Mouse (Mus musculus): ENCODE measurements at regions not wholly inside any gene's neighbourhood (a gene's known extent, or its start where the extent isn't known, plus 50 kb on each side); places are given as distances from the start of the nearest gene placed in this dataset.

DNA sequence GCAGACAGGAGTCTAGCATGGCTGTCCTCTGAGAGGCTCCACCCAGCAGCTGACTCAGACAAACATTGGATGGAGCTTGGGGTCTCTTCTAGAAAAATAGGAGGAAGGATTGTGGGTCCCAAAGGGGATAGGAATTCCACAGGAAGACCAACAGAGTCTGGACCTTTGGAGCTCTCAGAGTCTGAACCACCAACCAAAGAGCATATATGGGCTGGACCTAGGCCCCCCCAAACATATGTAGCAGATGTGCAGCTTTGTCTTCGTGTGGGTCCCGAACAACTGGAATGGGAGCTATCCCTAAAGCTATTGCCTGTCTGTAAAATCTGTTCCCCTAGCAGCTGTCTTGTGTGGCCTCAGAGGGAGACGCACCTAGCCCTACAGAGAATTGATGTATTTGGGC is 50.1 kb upstream of the Cpm start:
- 72% methylated on average over 3 of the region's 3 CpGs for WGBS (ENCODE audit: insufficient replicate concordance)
- H3K9ac ChIP-seq: no peak overlapping the region
- no peak overlapping the region for H3K27ac ChIP-seq (replicated peaks)
- H3K4me1 ChIP-seq (replicated peaks): no peaks in the 10 kb centered on the region
- no peak overlapping the region for H3K4me2 ChIP-seq
- no peaks in the 10 kb centered on the region for H3K36me3 ChIP-seq (replicated peaks)
- no peaks in the 10 kb centered on the region for H3K27me3 ChIP-seq
- no peak overlapping the region for H3K4me3 ChIP-seq (replicated peaks)
- no peak for ATAC-seq (ENCODE audit: insufficient read depth)
- no peaks in the 10 kb centered on the region for H3K9me3 ChIP-seq (replicated peaks)

DNA sequence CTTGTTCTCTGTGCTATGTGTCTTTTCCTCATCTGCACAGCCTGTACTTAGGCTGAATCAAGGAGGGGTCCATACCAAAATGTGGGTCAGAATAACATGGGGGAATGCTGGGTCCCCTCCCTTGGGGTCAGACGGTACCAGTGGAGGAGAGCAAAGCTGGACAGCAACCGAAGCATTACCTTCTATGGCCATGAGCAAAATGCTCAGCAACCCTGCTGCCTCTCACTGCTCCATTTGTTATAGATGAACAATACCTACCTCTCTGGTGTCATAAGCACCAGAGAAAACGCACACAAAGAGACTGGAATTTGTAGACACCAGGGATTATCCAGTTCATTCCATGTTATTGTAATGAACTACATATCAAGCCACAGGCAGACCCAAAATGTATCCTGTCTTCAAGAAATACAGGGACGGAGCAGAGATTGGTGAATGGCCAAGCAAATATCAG is 50.6 kb upstream of the Cpm start:
- Histone ChIP-seq H3K27ac (replicated peaks) (no peak overlapping the region), H3K4me2 (no peak overlapping the region), H3K27me3 (no peaks in the 10 kb centered on the region), H3K4me3 (replicated peaks) (no peak overlapping the region), H3K9ac (no peak overlapping the region), H3K4me1 (replicated peaks) (no peaks in the 10 kb centered on the region), H3K9me3 (replicated peaks) (no peaks in the 10 kb centered on the region), H3K36me3 (replicated peaks) (no peaks in the 10 kb centered on the region)
- no peak for ATAC-seq (ENCODE audit: insufficient read depth)
- 61% methylated on average over 4 of the region's 4 CpGs for WGBS (ENCODE audit: insufficient replicate concordance)

DNA sequence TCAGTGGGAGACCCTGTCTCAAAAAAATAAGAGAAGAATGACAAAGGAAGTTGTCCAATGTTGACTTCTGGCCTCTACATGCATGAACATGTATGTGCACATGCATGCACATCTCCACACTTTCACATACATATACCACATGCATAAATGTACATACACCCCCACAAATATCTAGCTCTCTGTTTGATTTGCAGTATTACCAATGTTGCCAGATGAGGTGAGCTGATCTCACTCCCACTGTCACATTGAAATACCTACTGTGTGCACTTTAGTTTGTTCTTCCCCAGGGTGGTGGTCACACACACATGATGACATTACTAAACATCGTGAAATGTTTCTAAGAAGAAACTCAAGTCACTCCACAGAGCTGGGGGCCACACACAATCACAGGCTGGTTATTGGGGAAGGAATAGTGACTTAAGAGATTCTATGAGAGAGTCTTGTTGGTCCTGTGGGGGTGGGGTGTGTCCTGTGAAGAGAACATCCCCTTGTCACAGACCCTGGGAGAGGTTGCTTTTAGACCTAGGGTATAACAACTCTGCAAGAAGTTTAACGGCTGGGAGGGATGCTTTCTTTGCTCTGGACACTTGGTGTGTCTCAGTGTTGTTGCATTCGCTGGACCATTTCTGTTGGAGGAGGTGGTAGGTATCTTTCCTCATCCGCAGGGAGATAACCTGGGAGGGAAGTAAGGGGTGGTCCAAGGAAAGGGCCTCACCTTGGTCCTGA is 51.2 kb upstream of the Cpm start:
- H3K27me3 ChIP-seq: peaks cover under 1% of the 10 kb centered on the region; the same call in 1 of the 2 replicates
- no peak for ATAC-seq (ENCODE audit: insufficient read depth)
- no peaks in the 10 kb centered on the region for H3K9me3 ChIP-seq (replicated peaks)
- 60% methylated on average over 4 of the region's 4 CpGs for WGBS (ENCODE audit: insufficient replicate concordance)
- H3K36me3 ChIP-seq (replicated peaks): no peaks in the 10 kb centered on the region
- no peaks in the 10 kb centered on the region for H3K4me1 ChIP-seq (replicated peaks)
- H3K4me2 ChIP-seq: no peak overlapping the region
- H3K9ac ChIP-seq: no peak overlapping the region
- no peak overlapping the region for H3K4me3 ChIP-seq (replicated peaks)
- H3K27ac ChIP-seq (replicated peaks): no peak overlapping the region

DNA sequence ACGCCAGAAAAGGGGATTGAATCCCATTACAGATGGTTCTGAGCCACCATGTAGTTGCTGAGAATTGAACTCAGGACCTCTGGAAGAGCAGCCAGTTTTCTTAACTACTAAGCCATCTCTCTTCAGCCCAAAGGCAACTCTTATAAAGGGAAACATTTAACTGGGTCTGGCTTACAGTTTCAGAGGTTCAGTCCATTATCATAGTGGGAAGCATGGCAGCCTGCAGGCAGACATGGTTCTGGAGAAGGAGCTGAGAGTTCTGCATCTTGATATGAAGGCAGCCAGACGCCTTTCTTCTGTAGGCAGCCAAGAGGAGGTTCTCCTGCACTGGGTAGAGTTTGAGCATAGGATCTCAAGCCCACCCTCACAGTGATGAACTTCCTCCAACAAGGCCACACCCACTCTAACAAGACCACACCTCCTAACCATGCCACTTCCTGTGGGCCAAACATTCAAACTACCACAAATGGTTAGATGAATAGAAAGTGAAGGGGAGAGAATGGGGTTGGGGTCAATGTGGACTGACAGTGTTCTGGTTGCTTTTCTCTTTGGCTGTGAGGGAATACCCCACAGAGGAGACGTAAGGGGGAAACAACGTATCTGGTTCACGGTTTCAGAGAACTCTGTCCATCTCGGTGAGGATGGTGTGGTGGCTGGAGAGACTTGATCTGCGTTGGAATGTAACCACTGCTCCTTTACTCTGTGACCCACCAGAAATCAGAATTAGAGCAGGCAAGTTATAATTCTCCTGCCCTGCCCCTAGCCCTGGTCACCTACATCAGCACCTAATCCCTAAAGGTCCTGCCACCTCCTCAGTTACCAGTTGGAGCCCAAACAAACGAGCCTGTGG is 52.2 kb upstream of the Cpm start:
- no peak for ATAC-seq (ENCODE audit: insufficient read depth)
- Histone ChIP-seq H3K27ac (replicated peaks) (no peak overlapping the region), H3K4me2 (no peak overlapping the region), H3K4me3 (replicated peaks) (no peak overlapping the region), H3K36me3 (replicated peaks) (no peaks in the 10 kb centered on the region), H3K9me3 (replicated peaks) (no peaks in the 10 kb centered on the region), H3K27me3 (peaks cover 11% of the 10 kb centered on the region), H3K4me1 (replicated peaks) (no peaks in the 10 kb centered on the region), H3K9ac (no peak overlapping the region)
- WGBS (ENCODE audit: insufficient replicate concordance): 68% methylated on average over 8 of the region's 8 CpGs

DNA sequence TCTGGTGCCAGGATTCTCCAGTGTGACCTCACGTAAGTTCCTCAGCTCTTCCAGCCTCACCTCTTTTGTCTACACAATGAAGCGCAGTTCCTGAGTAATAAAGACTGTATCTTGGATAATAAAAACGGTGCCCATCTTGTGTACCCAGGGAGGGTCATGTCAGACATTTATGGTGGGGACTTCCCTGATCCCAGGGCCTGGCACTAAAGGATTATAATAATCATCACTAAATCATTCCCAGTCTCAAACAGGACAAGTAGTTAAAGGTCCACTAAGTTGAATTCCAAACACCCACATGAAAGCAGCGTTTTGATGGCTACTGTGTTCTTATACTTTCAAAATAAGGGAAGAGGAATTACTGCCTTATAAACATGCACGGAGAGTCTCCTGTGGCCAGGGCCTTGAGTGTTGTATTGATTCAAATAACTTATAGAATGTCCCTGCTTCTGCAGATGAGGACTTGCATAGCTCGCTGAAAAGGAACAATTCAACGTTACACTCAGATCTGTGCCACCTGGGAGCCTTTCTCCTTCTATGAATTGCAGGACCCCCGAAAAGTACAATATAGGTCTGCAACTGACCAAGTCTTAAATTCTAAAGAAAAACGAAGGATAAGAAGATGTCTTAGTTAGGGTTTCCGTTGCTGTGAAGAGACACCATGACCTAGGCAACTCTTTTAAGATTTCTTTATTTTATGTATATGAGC is 53.0 kb upstream of the Cpm start:
- Histone ChIP-seq H3K4me3 (replicated peaks) (no peak overlapping the region), H3K4me1 (replicated peaks) (no peaks in the 10 kb centered on the region), H3K27ac (replicated peaks) (no peak overlapping the region), H3K36me3 (replicated peaks) (no peaks in the 10 kb centered on the region), H3K27me3 (peaks cover 18% of the 10 kb centered on the region), H3K9ac (no peak overlapping the region), H3K9me3 (replicated peaks) (no peaks in the 10 kb centered on the region), H3K4me2 (no peak overlapping the region)
- no peak for ATAC-seq (ENCODE audit: insufficient read depth)
- 68% methylated on average over 10 of the region's 10 CpGs for WGBS (ENCODE audit: insufficient replicate concordance)

DNA sequence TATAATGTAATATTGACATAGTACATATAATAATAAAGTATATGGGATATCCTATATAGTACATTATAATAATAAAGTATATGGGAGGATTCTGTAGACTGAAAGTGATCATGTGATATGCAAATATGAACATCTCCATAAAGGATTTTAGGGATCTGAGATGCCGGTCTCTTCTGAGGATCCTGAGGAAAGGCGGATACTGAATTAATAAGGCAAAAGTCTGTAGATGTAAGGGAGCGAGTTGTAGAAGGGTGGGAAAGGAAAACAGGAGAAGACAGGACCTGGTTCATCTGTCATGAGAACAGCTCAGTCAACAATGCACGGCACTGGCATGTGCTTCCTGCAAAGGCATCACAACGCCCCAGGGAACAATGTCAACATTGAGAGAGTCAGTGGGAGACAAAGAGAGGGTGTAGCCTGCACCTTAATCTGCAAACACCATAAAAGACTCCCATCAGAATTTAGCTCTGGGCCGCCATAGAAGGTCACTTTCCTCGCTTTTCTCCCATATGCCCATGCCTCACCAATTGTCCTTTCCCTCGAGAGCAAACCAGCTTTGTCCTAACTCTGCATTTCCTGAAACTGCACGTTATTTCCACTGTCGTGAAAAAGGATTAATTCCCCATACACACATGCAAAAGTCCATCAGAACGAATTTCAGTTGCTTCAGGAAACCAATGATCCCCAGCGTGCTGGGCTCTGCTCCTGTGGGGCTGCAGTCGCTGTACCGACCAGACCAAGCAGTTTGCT is 53.7 kb upstream of the Cpm start:
- Histone ChIP-seq H3K9me3 (replicated peaks) (no peaks in the 10 kb centered on the region), H3K36me3 (replicated peaks) (no peaks in the 10 kb centered on the region), H3K27ac (replicated peaks) (no peak overlapping the region), H3K9ac (no peak overlapping the region), H3K4me3 (replicated peaks) (no peak overlapping the region), H3K4me2 (no peak overlapping the region), H3K27me3 (peaks cover 25% of the 10 kb centered on the region), H3K4me1 (replicated peaks) (no peaks in the 10 kb centered on the region; the same call in 1 of the 2 replicates)
- 58% methylated on average over 14 of the region's 14 CpGs for WGBS (ENCODE audit: insufficient replicate concordance)
- ATAC-seq (ENCODE audit: insufficient read depth): no peak

DNA sequence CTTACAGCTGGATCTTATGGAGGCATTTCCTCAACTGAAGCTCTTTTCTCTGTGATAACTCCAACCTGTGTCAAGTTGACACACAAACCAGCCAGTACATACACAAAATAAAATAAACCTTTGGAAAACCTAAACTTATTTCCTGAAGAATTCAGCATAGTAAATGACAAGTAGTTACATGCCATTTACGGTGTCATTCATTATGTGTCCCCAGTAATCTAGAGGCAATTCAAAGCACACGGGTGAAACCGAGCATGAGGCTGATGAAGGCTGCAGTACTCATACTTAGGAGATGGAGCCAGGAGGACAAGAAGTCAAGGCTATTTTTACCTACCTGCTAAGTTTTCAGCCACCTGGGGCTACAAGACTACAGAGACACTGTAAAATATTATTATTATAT is 54.4 kb upstream of the Cpm start:
- Histone ChIP-seq H3K27ac (replicated peaks) (no peak overlapping the region), H3K4me1 (replicated peaks) (no peaks in the 10 kb centered on the region; the same call in 1 of the 2 replicates), H3K4me2 (no peak overlapping the region), H3K27me3 (peaks cover 31% of the 10 kb centered on the region), H3K9ac (no peak overlapping the region), H3K36me3 (replicated peaks) (no peaks in the 10 kb centered on the region), H3K4me3 (replicated peaks) (no peak overlapping the region), H3K9me3 (replicated peaks) (no peaks in the 10 kb centered on the region)
- ATAC-seq (ENCODE audit: insufficient read depth): no peak
- 75% methylated on average over 3 of the region's 3 CpGs for WGBS (ENCODE audit: insufficient replicate concordance)

DNA sequence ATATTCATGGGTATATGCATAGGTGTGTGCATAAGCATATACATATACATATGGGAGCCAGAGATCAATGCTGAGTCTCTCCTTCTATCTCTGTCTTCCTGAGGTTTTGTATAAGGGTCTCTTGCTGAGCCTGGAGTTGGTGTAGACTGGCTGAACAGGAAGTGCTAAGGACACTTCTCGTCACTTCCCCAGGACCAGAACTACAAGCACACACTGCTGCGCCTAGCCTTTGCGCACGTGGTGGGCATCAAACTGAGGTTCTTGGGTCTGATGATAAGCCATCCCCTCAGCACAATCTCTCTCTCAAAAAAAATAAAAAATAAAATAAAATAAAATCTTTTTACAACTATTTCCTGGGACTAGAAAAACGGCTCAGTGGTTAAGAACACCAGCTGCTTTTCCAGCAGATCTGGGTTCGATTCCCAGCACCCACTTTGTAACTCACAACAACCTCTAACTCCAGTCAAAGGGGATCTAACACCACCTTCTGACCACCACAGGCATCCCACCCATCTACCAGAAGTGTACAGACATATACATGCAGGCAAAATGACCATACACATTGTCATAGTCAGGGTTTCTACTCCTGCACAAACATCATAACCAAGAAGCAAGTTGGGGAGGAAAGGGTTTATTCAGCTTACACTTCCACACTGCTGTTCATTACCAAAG is 55.1 kb upstream of the Cpm start:
- Histone ChIP-seq H3K27me3 (peaks cover 39% of the 10 kb centered on the region), H3K9ac (no peak overlapping the region), H3K4me2 (no peak overlapping the region), H3K27ac (replicated peaks) (no peak overlapping the region), H3K36me3 (replicated peaks) (no peaks in the 10 kb centered on the region), H3K4me1 (replicated peaks) (no peaks in the 10 kb centered on the region; the same call in 1 of the 2 replicates), H3K4me3 (replicated peaks) (no peak overlapping the region), H3K9me3 (replicated peaks) (no peaks in the 10 kb centered on the region)
- 67% methylated on average over 6 of the region's 6 CpGs for WGBS (ENCODE audit: insufficient replicate concordance)
- no peak for ATAC-seq (ENCODE audit: insufficient read depth)

DNA sequence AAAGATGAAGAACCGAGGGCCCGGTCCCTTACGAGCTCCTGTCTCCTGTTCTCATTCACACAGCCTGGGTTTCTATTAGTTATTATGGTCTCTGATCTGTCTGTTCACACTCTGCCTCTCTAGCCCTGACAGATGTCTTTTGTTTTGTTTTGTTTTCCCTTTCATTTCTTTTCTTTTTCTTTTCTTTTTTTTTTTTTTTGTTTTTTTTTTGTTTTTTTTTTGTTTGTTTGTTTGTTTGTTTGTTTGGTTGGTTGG is 55.8 kb upstream of the Cpm start:
- no peak overlapping the region for H3K4me3 ChIP-seq (replicated peaks)
- no peaks in the 10 kb centered on the region; the same call in 1 of the 2 replicates for H3K4me1 ChIP-seq (replicated peaks)
- no peak overlapping the region for H3K27ac ChIP-seq (replicated peaks)
- 81% methylated on average over 3 of the region's 3 CpGs for WGBS (ENCODE audit: insufficient replicate concordance)
- H3K36me3 ChIP-seq (replicated peaks): no peaks in the 10 kb centered on the region
- peaks cover 41% of the 10 kb centered on the region for H3K27me3 ChIP-seq
- ATAC-seq (ENCODE audit: insufficient read depth): no peak
- no peaks in the 10 kb centered on the region for H3K9me3 ChIP-seq (replicated peaks)
- no peak overlapping the region for H3K4me2 ChIP-seq
- no peak overlapping the region for H3K9ac ChIP-seq

DNA sequence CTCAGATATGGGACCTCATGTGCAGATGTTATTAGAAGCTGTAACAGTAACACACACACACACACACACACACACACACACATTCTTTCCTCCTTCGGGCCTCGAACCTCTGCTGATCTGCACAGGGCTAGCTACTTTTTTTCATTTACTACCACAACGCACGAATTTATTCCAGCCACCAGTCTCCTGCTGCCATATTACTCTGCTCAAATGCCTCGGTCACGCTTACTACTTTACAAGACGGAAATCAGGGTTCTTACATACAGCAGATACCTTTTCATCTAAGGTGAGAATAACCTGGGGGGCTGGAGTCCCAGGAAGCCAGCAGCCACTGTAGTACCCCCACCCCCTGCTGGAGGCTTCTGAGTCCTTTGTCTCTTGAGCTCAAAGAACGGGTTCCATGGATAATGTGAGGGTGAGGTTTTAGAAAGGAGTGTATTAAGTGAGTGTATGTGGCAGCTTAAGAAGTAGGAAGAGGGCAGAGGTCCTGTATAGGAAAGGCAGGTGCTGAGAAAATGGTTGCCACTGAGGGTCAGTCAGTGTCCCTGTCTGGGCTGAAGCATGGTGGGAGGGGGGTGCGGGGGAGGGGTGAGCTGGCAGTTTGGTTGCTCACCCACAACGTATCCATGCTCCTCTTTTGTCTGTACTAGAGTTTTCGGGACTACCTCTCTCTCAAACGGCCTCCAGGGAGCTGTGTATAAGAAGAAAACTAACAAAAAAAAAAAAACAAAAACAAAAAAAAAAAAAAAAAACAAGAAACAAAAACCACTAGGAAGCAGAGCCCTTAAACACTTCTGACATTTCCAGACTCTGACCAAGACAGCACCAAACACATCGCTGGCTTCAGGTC is 56.3 kb upstream of the Cpm start:
- WGBS (ENCODE audit: insufficient replicate concordance): 57% methylated on average over 13 of the region's 13 CpGs
- H3K27ac ChIP-seq (replicated peaks): no peak overlapping the region

More for the DNA sequence above, 56.3 kb upstream of the Cpm start:
- Histone ChIP-seq H3K4me3 (replicated peaks) (no peak overlapping the region), H3K27me3 (peaks cover 41% of the 10 kb centered on the region), H3K9ac (no peak overlapping the region), H3K36me3 (replicated peaks) (no peaks in the 10 kb centered on the region), H3K9me3 (replicated peaks) (no peaks in the 10 kb centered on the region), H3K4me1 (replicated peaks) (no peaks in the 10 kb centered on the region; the same call in 1 of the 2 replicates), H3K4me2 (no peak overlapping the region)
- ATAC-seq (ENCODE audit: insufficient read depth): no peak

Data from liver, embryonic 15.5 days (tissue).